Mouse (Mus musculus): ENCODE data around the gene Cdk6. TPM values are rescaled to one million over a fixed set of nuclear protein-coding genes. Genes with fewer than 3 reads are reported as not detected.

Cdk6 gene
- polyA plus RNA-seq, 1 experiment from 2014 or later = 16.6 TPM

DNA sequence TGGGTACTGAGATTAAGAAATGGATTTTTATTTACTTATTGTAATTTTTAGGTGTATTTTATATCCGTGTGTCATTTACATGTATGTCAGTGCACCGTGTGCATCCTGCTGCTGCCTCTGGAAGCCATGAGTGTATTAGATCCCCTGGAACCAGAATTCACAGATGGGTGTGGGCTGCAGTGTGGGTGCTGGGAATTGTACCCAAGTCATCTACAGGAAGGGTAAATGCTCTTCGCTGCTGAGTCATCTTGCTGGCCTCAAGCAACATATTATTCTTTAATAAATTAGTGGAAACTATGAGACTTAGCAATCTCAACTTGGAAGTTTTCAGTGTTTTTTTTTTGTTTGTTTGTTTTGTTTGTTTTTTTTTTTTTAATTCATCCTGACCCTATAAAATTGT is 11.0 kb downstream of the Cdk6 start:
- Histone ChIP-seq H3K36me3 (ENCODE audit: control insufficient read depth, insufficient read depth, low read length) (no peaks in the 10 kb centered on the region), H3K9me3 (ENCODE audit: control insufficient read depth, low read length) (no peaks in the 10 kb centered on the region), H3K4me2 (replicated peaks; ENCODE audit: low read depth) (no peak overlapping the region), H3K27me3 (ENCODE audit: control insufficient read depth, insufficient read depth, low read length) (no peaks in the 10 kb centered on the region), H3K4me3 (ENCODE audit: low read depth, low read length) (no peak overlapping the region), H3K4me1 (replicated peaks; ENCODE audit: control insufficient read depth, insufficient read depth) (no peaks in the 10 kb centered on the region), H3K9ac (ENCODE audit: low read length) (no peak overlapping the region), H3K27ac (replicated peaks) (no peak overlapping the region)
- TF ChIP-seq EP300 (optimal IDR thresholded peaks at IDR 0.05) (no peak), CTCF (IDR thresholded peaks at IDR 0.05; ENCODE audit: low read depth) (no peak)
- WGBS = 87% methylated on average over 3 of the region's 3 CpGs
- ATAC-seq (ENCODE audit: low FRiP score, low TSS enrichment) = no peak
- no peak for DNase-seq (ENCODE audit: low spot score)

GRCm38 (mm10) chr5:3352827-3353226 is 11.5 kb downstream of the Cdk6 start:
- Histone ChIP-seq H3K27me3 (ENCODE audit: control insufficient read depth, insufficient read depth, low read length) (no peaks in the 10 kb centered on the region), H3K36me3 (ENCODE audit: control insufficient read depth, insufficient read depth, low read length) (no peaks in the 10 kb centered on the region), H3K4me3 (ENCODE audit: low read depth, low read length) (no peak overlapping the region), H3K4me1 (replicated peaks; ENCODE audit: control insufficient read depth, insufficient read depth) (no peaks in the 10 kb centered on the region), H3K4me2 (replicated peaks; ENCODE audit: low read depth) (no peak overlapping the region), H3K27ac (replicated peaks) (no peak overlapping the region), H3K9ac (ENCODE audit: low read length) (no peak overlapping the region), H3K9me3 (ENCODE audit: control insufficient read depth, low read length) (no peaks in the 10 kb centered on the region)
- 80% methylated on average over 3 of the region's 3 CpGs for WGBS
- TF ChIP-seq CTCF (IDR thresholded peaks at IDR 0.05; ENCODE audit: low read depth) = no peak
- TF ChIP-seq EP300 (optimal IDR thresholded peaks at IDR 0.05) = no peak
- DNase-seq (ENCODE audit: low spot score) = no peak
- no peak for ATAC-seq (ENCODE audit: low FRiP score, low TSS enrichment)

DNA sequence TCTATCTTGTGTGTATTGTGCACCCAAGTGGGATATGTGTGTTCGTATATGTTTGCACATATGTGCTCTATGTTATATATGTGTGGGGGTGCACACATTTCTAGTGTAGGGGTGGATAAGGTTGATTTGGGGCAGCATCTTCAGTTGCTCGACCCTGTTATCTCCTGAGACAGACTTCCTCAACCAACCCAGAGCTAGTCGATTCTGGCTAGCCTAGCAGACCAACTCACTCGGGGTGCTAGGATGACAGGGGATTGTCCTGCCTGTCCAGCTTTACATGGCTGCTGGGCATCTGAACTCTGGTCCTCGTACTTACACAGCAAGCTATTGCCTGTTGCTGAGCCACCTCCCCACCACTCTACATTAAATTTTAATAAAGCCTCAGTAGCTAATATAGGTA is 13.0 kb downstream of the Cdk6 start:
- no peak for DNase-seq (ENCODE audit: low spot score)
- H3K9ac ChIP-seq (ENCODE audit: low read length) = no peak overlapping the region
- WGBS = 79% methylated on average over 5 of the region's 5 CpGs
- no peak overlapping the region for H3K4me2 ChIP-seq (replicated peaks; ENCODE audit: low read depth)
- no peak for TF ChIP-seq CTCF (IDR thresholded peaks at IDR 0.05; ENCODE audit: low read depth)
- TF ChIP-seq EP300 (optimal IDR thresholded peaks at IDR 0.05) = no peak
- H3K27ac ChIP-seq (replicated peaks) = no peak overlapping the region
- no peak overlapping the region for H3K4me3 ChIP-seq (ENCODE audit: low read depth, low read length)
- no peaks in the 10 kb centered on the region for H3K27me3 ChIP-seq (ENCODE audit: control insufficient read depth, insufficient read depth, low read length)
- no peak for ATAC-seq (ENCODE audit: low FRiP score, low TSS enrichment)
- H3K9me3 ChIP-seq (ENCODE audit: control insufficient read depth, low read length) = no peaks in the 10 kb centered on the region
- no peaks in the 10 kb centered on the region for H3K36me3 ChIP-seq (ENCODE audit: control insufficient read depth, insufficient read depth, low read length)
- H3K4me1 ChIP-seq (replicated peaks; ENCODE audit: control insufficient read depth, insufficient read depth) = no peaks in the 10 kb centered on the region

DNA sequence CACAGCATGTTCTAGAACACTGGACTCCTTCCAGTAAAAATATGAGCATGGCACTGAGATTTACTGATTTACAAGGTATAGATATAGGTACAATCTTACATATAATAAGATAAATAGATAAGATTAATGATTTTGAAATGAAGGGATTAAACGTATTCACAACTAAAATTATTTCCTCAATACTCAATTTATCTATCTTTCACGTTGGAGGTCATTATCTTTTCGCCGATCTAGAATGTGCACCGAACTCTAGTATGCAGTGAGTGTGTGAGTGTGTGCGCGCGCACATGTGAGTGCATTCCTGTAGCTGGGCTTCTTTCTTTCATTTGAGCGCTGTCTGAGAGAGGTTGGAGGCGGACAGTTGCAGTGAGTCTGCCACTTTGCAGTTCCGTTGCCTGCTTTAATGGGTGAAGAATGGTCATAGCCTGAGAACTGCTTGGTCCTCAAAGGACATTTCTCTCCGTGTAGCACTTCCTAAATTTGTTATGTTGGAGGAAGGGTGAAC is 13.8 kb downstream of the Cdk6 start:
- Histone ChIP-seq H3K4me3 (ENCODE audit: low read depth, low read length) (no peak overlapping the region), H3K36me3 (ENCODE audit: control insufficient read depth, insufficient read depth, low read length) (no peaks in the 10 kb centered on the region), H3K9me3 (ENCODE audit: control insufficient read depth, low read length) (no peaks in the 10 kb centered on the region), H3K27ac (replicated peaks) (no peak overlapping the region), H3K4me1 (replicated peaks; ENCODE audit: control insufficient read depth, insufficient read depth) (no peaks in the 10 kb centered on the region), H3K27me3 (ENCODE audit: control insufficient read depth, insufficient read depth, low read length) (no peaks in the 10 kb centered on the region), H3K9ac (ENCODE audit: low read length) (no peak overlapping the region), H3K4me2 (replicated peaks; ENCODE audit: low read depth) (no peak overlapping the region)
- DNase-seq (ENCODE audit: low spot score) = no peak
- 78% methylated on average over 12 of the region's 12 CpGs for WGBS
- no peak for ATAC-seq (ENCODE audit: low FRiP score, low TSS enrichment)
- TF ChIP-seq EP300 (optimal IDR thresholded peaks at IDR 0.05) (no peak), CTCF (IDR thresholded peaks at IDR 0.05; ENCODE audit: low read depth) (no peak)

GRCm38 (mm10) chr5:3355560-3356260 is 14.4 kb downstream of the Cdk6 start:
- no peak overlapping the region for H3K27ac ChIP-seq (replicated peaks)
- no peaks in the 10 kb centered on the region for H3K9me3 ChIP-seq (ENCODE audit: control insufficient read depth, low read length)
- H3K36me3 ChIP-seq (ENCODE audit: control insufficient read depth, insufficient read depth, low read length) = no peaks in the 10 kb centered on the region
- DNase-seq (ENCODE audit: low spot score) (no peak), ATAC-seq (ENCODE audit: low FRiP score, low TSS enrichment) (no peak)
- H3K4me1 ChIP-seq (replicated peaks; ENCODE audit: control insufficient read depth, insufficient read depth) = no peaks in the 10 kb centered on the region
- no peak overlapping the region for H3K4me3 ChIP-seq (ENCODE audit: low read depth, low read length)
- 58% methylated on average over 11 of the region's 11 CpGs for WGBS
- H3K27me3 ChIP-seq (ENCODE audit: control insufficient read depth, insufficient read depth, low read length) = no peaks in the 10 kb centered on the region
- no peak for TF ChIP-seq EP300 (optimal IDR thresholded peaks at IDR 0.05)
- TF ChIP-seq CTCF (IDR thresholded peaks at IDR 0.05; ENCODE audit: low read depth) = no peak
- no peak overlapping the region for H3K4me2 ChIP-seq (replicated peaks; ENCODE audit: low read depth)
- no peak overlapping the region for H3K9ac ChIP-seq (ENCODE audit: low read length)

DNA sequence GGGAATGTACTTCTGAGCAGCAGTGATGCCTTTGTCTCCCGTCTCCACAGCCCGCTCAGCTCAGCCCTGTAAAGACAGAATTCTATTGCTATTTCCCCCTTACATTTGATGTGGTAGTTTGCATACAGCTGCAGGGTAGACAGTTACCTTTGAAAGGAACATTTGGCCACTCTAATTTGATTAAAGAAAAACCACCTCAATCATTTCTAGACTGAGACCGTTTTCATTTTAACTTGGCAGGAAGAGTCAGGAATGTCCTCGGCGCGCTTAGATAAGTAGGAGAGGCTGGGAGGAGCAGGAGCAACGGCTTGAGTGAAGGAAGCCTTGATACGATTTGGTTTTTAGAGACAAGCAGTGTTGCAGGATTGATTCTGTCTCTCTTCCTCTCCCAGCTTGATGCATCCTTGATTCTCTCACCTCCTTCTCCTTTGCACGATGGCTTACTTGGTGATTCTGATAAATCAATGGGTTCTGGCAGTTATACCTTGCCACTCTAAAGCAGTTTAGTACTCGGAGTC is 15.0 kb downstream of the Cdk6 start:
- TF ChIP-seq EP300 (optimal IDR thresholded peaks at IDR 0.05) = no peak
- no peak for TF ChIP-seq CTCF (IDR thresholded peaks at IDR 0.05; ENCODE audit: low read depth)
- H3K27ac ChIP-seq (replicated peaks) = no peak overlapping the region
- 80% methylated on average over 10 of the region's 10 CpGs for WGBS
- no peak overlapping the region for H3K9ac ChIP-seq (ENCODE audit: low read length)
- H3K36me3 ChIP-seq (ENCODE audit: control insufficient read depth, insufficient read depth, low read length) = no peaks in the 10 kb centered on the region
- no peak overlapping the region for H3K4me3 ChIP-seq (ENCODE audit: low read depth, low read length)
- no peaks in the 10 kb centered on the region for H3K4me1 ChIP-seq (replicated peaks; ENCODE audit: control insufficient read depth, insufficient read depth)
- no peaks in the 10 kb centered on the region for H3K9me3 ChIP-seq (ENCODE audit: control insufficient read depth, low read length)
- ATAC-seq (ENCODE audit: low FRiP score, low TSS enrichment) (no peak), DNase-seq (ENCODE audit: low spot score) (no peak)
- H3K4me2 ChIP-seq (replicated peaks; ENCODE audit: low read depth) = no peak overlapping the region
- no peaks in the 10 kb centered on the region for H3K27me3 ChIP-seq (ENCODE audit: control insufficient read depth, insufficient read depth, low read length)
